In the genomic region with DNA sequence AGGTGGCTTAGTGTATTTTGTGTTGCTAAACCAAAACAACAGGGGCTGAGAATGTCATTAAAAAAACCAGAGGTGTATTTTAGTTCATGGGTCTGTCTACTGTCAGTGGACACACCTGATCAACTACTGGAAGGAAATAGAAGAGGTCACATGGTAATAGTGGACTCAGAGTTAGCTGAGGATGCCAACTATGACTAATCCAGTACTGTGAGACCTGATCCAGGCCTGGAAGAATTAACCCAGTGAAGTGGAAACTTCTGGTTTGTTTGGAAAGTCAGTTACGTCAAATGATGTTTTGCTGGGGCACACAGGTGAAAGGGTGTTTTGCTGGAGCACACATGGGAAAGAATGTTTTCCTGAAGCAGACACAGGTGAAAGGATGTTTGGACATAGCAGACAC, we compare ENCODE assay signal across 17 mouse cellular contexts. TPM values are rescaled to one million over a fixed set of nuclear protein-coding genes. Genes with fewer than 3 reads are reported as not detected.
"Had no signal": no experiment of that assay in that cellular context is flagged by ENCODE, and none has a peak within 500 bp of the region (broad histone marks: within the 10 kb centered on the region; RNA-seq: fewer than 3 reads in every experiment).

No protein-coding gene starts in this region.

- DNase-seq: lung, adult 2 months; lung, postnatal 14 days; lung, postnatal 36 days; right cerebral cortex, postnatal 14 days; thymus, adult 2 months; thymus, postnatal 25 days; thymus, postnatal 4 days had no signal

- H3K9me3 ChIP-seq: lung, embryonic 15.5 days; midbrain, embryonic 13.5 days; midbrain, embryonic 15.5 days; neural tube, embryonic 12.5 days; stomach, embryonic 15.5 days had no signal

- H3K4me1 ChIP-seq: megakaryocyte, embryonic 14.5 days; midbrain, embryonic 15.5 days; neural tube, embryonic 12.5 days; stomach, embryonic 15.5 days had no signal

- H3K36me3 ChIP-seq: lung, embryonic 15.5 days; midbrain, embryonic 13.5 days; midbrain, embryonic 15.5 days; neural tube, embryonic 12.5 days; stomach, embryonic 15.5 days had no signal

- ATAC-seq: lung, postnatal 0 days; midbrain, embryonic 13.5 days; midbrain, embryonic 15.5 days had no signal

- H3K27ac ChIP-seq: lung, embryonic 15.5 days; macrophage; midbrain, embryonic 13.5 days; midbrain, embryonic 15.5 days; neural tube, embryonic 12.5 days; stomach, embryonic 15.5 days; stomach, postnatal 0 days had no signal

- H3K4me2 ChIP-seq: lung, embryonic 15.5 days; midbrain, embryonic 11.5 days; midbrain, embryonic 13.5 days; midbrain, embryonic 15.5 days; neural tube, embryonic 12.5 days; stomach, embryonic 15.5 days had no signal

- H3K9ac ChIP-seq: lung, embryonic 15.5 days; midbrain, embryonic 13.5 days; midbrain, embryonic 15.5 days; neural tube, embryonic 12.5 days; stomach, embryonic 15.5 days had no signal

- H3K27me3 ChIP-seq: lung, embryonic 15.5 days; midbrain, embryonic 13.5 days; midbrain, embryonic 15.5 days; neural tube, embryonic 12.5 days; stomach, embryonic 15.5 days had no signal

- H3K4me3 ChIP-seq: lung, embryonic 15.5 days; megakaryocyte, embryonic 14.5 days; midbrain, embryonic 13.5 days; midbrain, embryonic 15.5 days; neural tube, embryonic 12.5 days; stomach, embryonic 15.5 days had no signal

RNA-seq across cellular contexts. Expression of gene Fam20a, which starts 12.3 kb away (rescaled TPM):
- polyA plus RNA-seq: macrophage had no signal
